Mouse (Mus musculus) E14TG2a.4 (cell line): ENCODE data around the gene Sipa1l1.

Experiments used
- CTCF ChIP-seq: conservative IDR thresholded peaks from 2 replicates; pipeline ENCODE4 v1.5.1; 2014; ENCODE audit warnings: low read length
- NANOG ChIP-seq: IDR thresholded peaks from 2 replicates; pipeline ENCODE4 v1.6.1; 2014; ENCODE audit warnings: borderline replicate concordance, low read length, mixed read lengths

GRCm38 (mm10) chr12:82271447-82271846 lies 102.3 kb downstream of the Sipa1l1 start:
- TF ChIP-seq NANOG, result no peak
- no peak for TF ChIP-seq CTCF
